Mouse (Mus musculus): ENCODE data around the gene Gm47969.
"Not testable (repeated sequence)": the region's sequence is repeated elsewhere in the genome, so short reads cannot be mapped to it uniquely, and the experiment has no call there.

Gene Gm47969

GRCm38 (mm10) chr1:83044882-83045427, at the start of gene Gm47969:
TSS of gene Gm47969 (plus strand) at chr1:83044932.
- DNase-seq: no peak

GRCm38 (mm10) chr1:83000306-83000705, 44.4 kb upstream of the Gm47969 start, which contains the start of gene Gm47959:
TSS of gene Gm47959 (plus strand) at chr1:83000548.
- not testable (repeated sequence) for DNase-seq

- no peak for DNase-seq
These were observed 38.2 kb upstream of the Gm47969 start for GRCm38 (mm10) chr1:83006218-83007179.

- DNase-seq: no peak
These were observed 37.3 kb upstream of the Gm47969 start for GRCm38 (mm10) chr1:83007471-83007870.

GRCm38 (mm10) chr1:83014477-83014876, 30.3 kb upstream of the Gm47969 start:
- no peak for DNase-seq

GRCm38 (mm10) chr1:83015329-83015879, 29.3 kb upstream of the Gm47969 start:
- no peak for DNase-seq

- DNase-seq: no peak
These were observed 28.2 kb upstream of the Gm47969 start for GRCm38 (mm10) chr1:83016556-83016955.

- no peak for DNase-seq
These were observed 12.8 kb upstream of the Gm47969 start for GRCm38 (mm10) chr1:83031950-83032349.

GRCm38 (mm10) chr1:83032508-83032907, 12.2 kb upstream of the Gm47969 start:
- no peak for DNase-seq

GRCm38 (mm10) chr1:83034509-83034908, 10.2 kb upstream of the Gm47969 start:
- no peak for DNase-seq

GRCm38 (mm10) chr1:83036892-83037667, 7.7 kb upstream of the Gm47969 start:
- no peak for DNase-seq

GRCm38 (mm10) chr1:83038109-83038672, 6.5 kb upstream of the Gm47969 start, which contains the start of gene Slc19a3:
TSS of gene Slc19a3 (minus strand) at chr1:83038448.
- DNase-seq: peak; percentile 53 to 68

- DNase-seq: no peak
These were observed 5.7 kb upstream of the Gm47969 start for GRCm38 (mm10) chr1:83039080-83039479.

- DNase-seq: no peak
These were observed 2.4 kb upstream of the Gm47969 start, which contains the start of gene Krtap28-10 for GRCm38 (mm10) chr1:83042380-83042779. TSS of gene Krtap28-10 (minus strand) at chr1:83042480.

- DNase-seq: no peak
These were observed 13.7 kb downstream of the Gm47969 start for GRCm38 (mm10) chr1:83058481-83058880.

GRCm38 (mm10) chr1:83059278-83059677, 14.5 kb downstream of the Gm47969 start, which contains the start of gene A030005K14Rik:
TSS of gene A030005K14Rik (minus strand) at chr1:83059378.
- no peak for DNase-seq

- DNase-seq: no peak
These were observed 15.9 kb downstream of the Gm47969 start, which contains the start of gene Krtap28-13 for GRCm38 (mm10) chr1:83060643-83061042. TSS of gene Krtap28-13 (plus strand) at chr1:83060930.

GRCm38 (mm10) chr1:83064851-83065250, 20.1 kb downstream of the Gm47969 start:
- peak in 1 of 2 experiments; percentile 16 for DNase-seq

- no peak for DNase-seq
These were observed 21.8 kb downstream of the Gm47969 start for GRCm38 (mm10) chr1:83066577-83066976.

- no peak for DNase-seq
These were observed 22.5 kb downstream of the Gm47969 start for GRCm38 (mm10) chr1:83067205-83067604.

GRCm38 (mm10) chr1:83075526-83076189, 30.9 kb downstream of the Gm47969 start:
- no peak for DNase-seq
